Mouse (Mus musculus): ENCODE measurements at regions not wholly inside any gene's neighbourhood (a gene's known extent, or its start where the extent isn't known, plus 50 kb on each side); places are given as distances from the start of the nearest gene placed in this dataset.

GRCm38 (mm10) chr4:22102478-22102877 is 171.3 kb downstream of the Faxc start:
- H3K27me3 ChIP-seq (replicated peaks) = no peaks in the 10 kb centered on the region
- 0 out of 2 replicates have a peak, but pooled peaks cover 3% of the 10 kb centered on the region for H3K9me3 ChIP-seq
- no peak overlapping the region for H3K4me3 ChIP-seq (replicated peaks)
- no peaks in the 10 kb centered on the region for H3K36me3 ChIP-seq (replicated peaks; ENCODE audit: low read length)
- H3K4me1 ChIP-seq = no peaks in the 10 kb centered on the region
- no peak for TF ChIP-seq FLI1 (IDR thresholded peaks at IDR 0.05; ENCODE audit: low read length)
- no peak for TF ChIP-seq GATA1 (IDR thresholded peaks at IDR 0.05; ENCODE audit: borderline replicate concordance, low read length)

- H3K27me3 ChIP-seq (replicated peaks) = no peaks in the 10 kb centered on the region
- H3K36me3 ChIP-seq (replicated peaks; ENCODE audit: low read length) = no peaks in the 10 kb centered on the region
- no peak for TF ChIP-seq FLI1 (IDR thresholded peaks at IDR 0.05; ENCODE audit: low read length)
- TF ChIP-seq GATA1 (IDR thresholded peaks at IDR 0.05; ENCODE audit: borderline replicate concordance, low read length) = no peak
- H3K4me3 ChIP-seq (replicated peaks) = no peak overlapping the region
- H3K4me1 ChIP-seq = no peaks in the 10 kb centered on the region
- H3K9me3 ChIP-seq = 0 out of 2 replicates have a peak, but pooled peaks cover 3% of the 10 kb centered on the region
These were observed 172.0 kb downstream of the Faxc start for GRCm38 (mm10) chr4:22103001-22103587.

- TF ChIP-seq FLI1 (IDR thresholded peaks at IDR 0.05; ENCODE audit: low read length) (no peak), GATA1 (IDR thresholded peaks at IDR 0.05; ENCODE audit: borderline replicate concordance, low read length) (no peak)
- Histone ChIP-seq H3K27me3 (replicated peaks) (no peaks in the 10 kb centered on the region), H3K4me1 (no peaks in the 10 kb centered on the region), H3K36me3 (replicated peaks; ENCODE audit: low read length) (no peaks in the 10 kb centered on the region), H3K9me3 (0 out of 2 replicates have a peak, but pooled peaks cover 3% of the 10 kb centered on the region), H3K4me3 (replicated peaks) (no peak overlapping the region)
These were observed 175.8 kb downstream of the Faxc start for GRCm38 (mm10) chr4:22106883-22107282.

GRCm38 (mm10) chr4:22109410-22109809 is 178.3 kb downstream of the Faxc start:
- Histone ChIP-seq H3K4me1 (no peaks in the 10 kb centered on the region), H3K9me3 (no peaks in the 10 kb centered on the region), H3K27me3 (replicated peaks) (no peaks in the 10 kb centered on the region), H3K36me3 (replicated peaks; ENCODE audit: low read length) (no peaks in the 10 kb centered on the region), H3K4me3 (replicated peaks) (no peak overlapping the region)
- TF ChIP-seq FLI1 (IDR thresholded peaks at IDR 0.05; ENCODE audit: low read length) (no peak), GATA1 (IDR thresholded peaks at IDR 0.05; ENCODE audit: borderline replicate concordance, low read length) (no peak)

GRCm38 (mm10) chr4:22110400-22110799 is 179.3 kb downstream of the Faxc start:
- H3K9me3 ChIP-seq = no peaks in the 10 kb centered on the region
- no peak for TF ChIP-seq GATA1 (IDR thresholded peaks at IDR 0.05; ENCODE audit: borderline replicate concordance, low read length)
- TF ChIP-seq FLI1 (IDR thresholded peaks at IDR 0.05; ENCODE audit: low read length) = no peak
- H3K4me1 ChIP-seq = no peaks in the 10 kb centered on the region
- H3K27me3 ChIP-seq (replicated peaks) = no peaks in the 10 kb centered on the region
- no peaks in the 10 kb centered on the region for H3K36me3 ChIP-seq (replicated peaks; ENCODE audit: low read length)
- no peak overlapping the region for H3K4me3 ChIP-seq (replicated peaks)

GRCm38 (mm10) chr4:22112209-22112608 is 181.1 kb downstream of the Faxc start:
- Histone ChIP-seq H3K9me3 (peaks cover 7% of the 10 kb centered on the region; the same call in 1 of the 2 replicates), H3K4me3 (replicated peaks) (no peak overlapping the region), H3K27me3 (replicated peaks) (no peaks in the 10 kb centered on the region), H3K36me3 (replicated peaks; ENCODE audit: low read length) (no peaks in the 10 kb centered on the region), H3K4me1 (no peaks in the 10 kb centered on the region)
- no peak for TF ChIP-seq GATA1 (IDR thresholded peaks at IDR 0.05; ENCODE audit: borderline replicate concordance, low read length)
- no peak for TF ChIP-seq FLI1 (IDR thresholded peaks at IDR 0.05; ENCODE audit: low read length)

GRCm38 (mm10) chr4:22114451-22114850 is 183.3 kb downstream of the Faxc start:
- no peaks in the 10 kb centered on the region for H3K27me3 ChIP-seq (replicated peaks)
- H3K4me3 ChIP-seq (replicated peaks) = no peak overlapping the region
- no peaks in the 10 kb centered on the region for H3K4me1 ChIP-seq
- H3K36me3 ChIP-seq (replicated peaks; ENCODE audit: low read length) = no peaks in the 10 kb centered on the region
- TF ChIP-seq GATA1 (IDR thresholded peaks at IDR 0.05; ENCODE audit: borderline replicate concordance, low read length) (no peak), FLI1 (IDR thresholded peaks at IDR 0.05; ENCODE audit: low read length) (no peak)
- peaks cover 7% of the 10 kb centered on the region; the same call in 1 of the 2 replicates for H3K9me3 ChIP-seq

GRCm38 (mm10) chr4:22119877-22120276 is 188.7 kb downstream of the Faxc start:
- Histone ChIP-seq H3K27me3 (replicated peaks) (no peaks in the 10 kb centered on the region), H3K4me3 (replicated peaks) (no peak overlapping the region), H3K36me3 (replicated peaks; ENCODE audit: low read length) (no peaks in the 10 kb centered on the region), H3K4me1 (no peaks in the 10 kb centered on the region), H3K9me3 (peaks cover 11% of the 10 kb centered on the region; the same call in 1 of the 2 replicates)
- no peak for TF ChIP-seq GATA1 (IDR thresholded peaks at IDR 0.05; ENCODE audit: borderline replicate concordance, low read length)
- TF ChIP-seq FLI1 (IDR thresholded peaks at IDR 0.05; ENCODE audit: low read length) = no peak

GRCm38 (mm10) chr4:22120953-22121352 is 189.8 kb downstream of the Faxc start:
- Histone ChIP-seq H3K27me3 (replicated peaks) (no peaks in the 10 kb centered on the region), H3K36me3 (replicated peaks; ENCODE audit: low read length) (no peaks in the 10 kb centered on the region), H3K9me3 (peaks cover 11% of the 10 kb centered on the region; the same call in 1 of the 2 replicates), H3K4me3 (replicated peaks) (no peak overlapping the region), H3K4me1 (no peaks in the 10 kb centered on the region)
- TF ChIP-seq FLI1 (IDR thresholded peaks at IDR 0.05; ENCODE audit: low read length) = no peak
- no peak for TF ChIP-seq GATA1 (IDR thresholded peaks at IDR 0.05; ENCODE audit: borderline replicate concordance, low read length)

GRCm38 (mm10) chr4:22121397-22121796 is 190.3 kb downstream of the Faxc start:
- no peak for TF ChIP-seq GATA1 (IDR thresholded peaks at IDR 0.05; ENCODE audit: borderline replicate concordance, low read length)
- TF ChIP-seq FLI1 (IDR thresholded peaks at IDR 0.05; ENCODE audit: low read length) = no peak
- Histone ChIP-seq H3K4me3 (replicated peaks) (no peak overlapping the region), H3K36me3 (replicated peaks; ENCODE audit: low read length) (no peaks in the 10 kb centered on the region), H3K9me3 (peaks cover 9% of the 10 kb centered on the region; the same call in 1 of the 2 replicates), H3K27me3 (replicated peaks) (no peaks in the 10 kb centered on the region), H3K4me1 (no peaks in the 10 kb centered on the region)
